Mouse (Mus musculus) hindbrain, embryonic 11.5 days (tissue): ENCODE measurements around the gene Odf2. TPM values are rescaled to one million over a fixed set of nuclear protein-coding genes. Genes with fewer than 3 reads are reported as not detected.

Experiments used
- ATAC-seq: fragments of 200-750 bp; cut with Nextera tagmentation; 2 replicates; pipeline ENCODE4 v1.8.0; 2017; ENCODE audit warnings: mild to moderate bottlenecking, moderate TSS enrichment, moderate library complexity; ENCODE audit not compliant: low FRiP score
- DNase-seq: peaks from one replicate; pipeline ENCODE4 v3.0.0-alpha.2; 2015; ENCODE audit warnings: low spot score
- H3K27ac ChIP-seq: fragments of 300-500 bp; sonication (generic); 2 replicates; pipeline ENCODE4 v1.5.1; 2014; ENCODE audit warnings: mild to moderate bottlenecking, low read depth, low read length
- H3K27me3 ChIP-seq: fragments of 300-500 bp; sonication (generic); 2 replicates; pipeline ENCODE4 v1.6.1; 2014; ENCODE audit warnings: mild to moderate bottlenecking, low read length, moderate library complexity, mixed read lengths; ENCODE audit not compliant: control insufficient read depth, insufficient read depth
- H3K36me3 ChIP-seq: fragments of 300-500 bp; sonication (generic); 2 replicates; pipeline ENCODE4 v1.6.1; 2014; ENCODE audit warnings: mild to moderate bottlenecking, low read length, moderate library complexity, mixed read lengths; ENCODE audit not compliant: control insufficient read depth, insufficient read depth
- H3K4me1 ChIP-seq: fragments of 300-500 bp; sonication (generic); replicated peaks from 2 replicates; pipeline ENCODE4 v1.6.1; 2014; ENCODE audit warnings: low read length, mixed read lengths; ENCODE audit not compliant: control insufficient read depth, insufficient read depth
- H3K4me2 ChIP-seq: fragments of 300-500 bp; sonication (generic); replicated peaks from 2 replicates; pipeline ENCODE4 v1.6.1; 2014; ENCODE audit warnings: mild to moderate bottlenecking, low read depth, low read length
- H3K4me3 ChIP-seq: fragments of 300-500 bp; sonication (generic); 2 replicates; pipeline ENCODE4 v1.5.1; 2014; ENCODE audit warnings: low read depth, low read length
- H3K9ac ChIP-seq: fragments of 300-500 bp; sonication (generic); 2 replicates; pipeline ENCODE4 v1.6.1; 2014; ENCODE audit warnings: low read depth, low read length
- H3K9me3 ChIP-seq: fragments of 300-500 bp; sonication (generic); 2 replicates; pipeline ENCODE4 v1.6.1; 2016; ENCODE audit warnings: low read length; ENCODE audit not compliant: control insufficient read depth
- WGBS: fragments of 180-500 bp; shearing (Covaris S2); extraction: QIAGEN DNeasy Blood & Tissue Kit; methylation state at CpG from one replicate; pipeline ENCODE4 v1.1.7; 2014; 5-methylcytosine and 5-hydroxymethylcytosine counted together
- polyA plus RNA-seq: library from polyadenylated mRNA; unstranded; fragments of >200 nt; fragmentation: Nextera tagmentation; extraction: Ambion mirVana; gene quantifications from 2 replicates; pipeline ENCODE4 v1.2.1, GENCODE M21; 2014

Gene Odf2
- polyA plus RNA-seq = 83.2 and 89.0 TPM in 2 replicates

DNA sequence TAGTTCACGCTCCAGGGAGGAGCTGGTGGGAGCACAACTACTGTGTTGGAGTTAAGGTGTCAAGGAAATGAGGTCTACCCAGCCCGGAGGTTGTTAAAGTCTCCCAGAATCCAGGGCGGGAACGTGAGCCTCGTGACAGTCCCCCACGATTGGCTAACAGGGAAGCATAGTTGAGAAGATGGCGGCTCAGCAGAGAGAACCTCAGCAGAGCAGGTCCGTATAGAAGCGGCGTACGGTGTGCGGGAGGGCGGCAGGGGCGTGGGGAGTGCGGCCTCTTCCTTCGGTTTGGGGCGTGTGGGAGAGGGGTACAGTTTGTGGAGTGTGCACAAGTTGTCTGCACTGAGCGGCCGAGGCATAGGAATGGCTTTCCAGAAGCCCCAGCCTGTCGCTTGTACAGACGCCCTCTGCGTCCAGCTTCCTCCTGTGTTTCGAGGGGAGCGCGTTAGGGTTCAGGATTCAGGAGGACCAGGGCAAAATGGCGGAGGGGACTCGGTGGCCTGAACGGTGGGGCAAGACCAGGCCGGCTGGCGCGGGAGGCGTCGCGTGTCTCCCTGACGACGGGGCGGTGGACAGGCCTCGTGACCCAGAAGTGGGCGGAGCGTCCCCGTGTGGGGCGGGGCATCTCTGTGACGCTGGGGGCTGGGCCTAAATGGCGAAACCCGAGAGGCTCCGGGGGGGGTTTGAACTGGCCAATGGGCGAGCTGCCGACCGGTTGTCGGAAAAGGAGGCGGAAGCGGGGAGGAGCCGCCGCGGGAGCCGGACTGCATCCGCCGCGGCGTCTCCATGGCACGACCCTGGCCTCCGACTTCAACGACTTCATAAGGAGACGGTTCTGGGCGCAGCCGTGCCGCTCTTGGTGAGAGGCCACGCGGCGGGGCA lies at the start of gene Odf2:
TSS of gene Odf2 (plus strand) at position 156 of the 879 bp plus-strand sequence.
- Histone ChIP-seq H3K27me3 (no peaks in the 10 kb centered on the region), H3K4me1 (peaks cover 3% of the 10 kb centered on the region; the same call in 1 of the 2 replicates), H3K36me3 (peaks cover 13% of the 10 kb centered on the region), H3K4me2 (peak within 1 kb of the TSS; percentile 92), H3K9me3 (no peaks in the 10 kb centered on the region), H3K9ac (peak within 1 kb of the TSS; percentile 95), H3K27ac (peak within 1 kb of the TSS; percentile 91), H3K4me3 (peak within 1 kb of the TSS; percentile 79)
- under 1% methylated on average over 64 of the region's 70 CpGs for WGBS
- ATAC-seq = peak; percentile 91
- DNase-seq = peak; percentile 100

DNA sequence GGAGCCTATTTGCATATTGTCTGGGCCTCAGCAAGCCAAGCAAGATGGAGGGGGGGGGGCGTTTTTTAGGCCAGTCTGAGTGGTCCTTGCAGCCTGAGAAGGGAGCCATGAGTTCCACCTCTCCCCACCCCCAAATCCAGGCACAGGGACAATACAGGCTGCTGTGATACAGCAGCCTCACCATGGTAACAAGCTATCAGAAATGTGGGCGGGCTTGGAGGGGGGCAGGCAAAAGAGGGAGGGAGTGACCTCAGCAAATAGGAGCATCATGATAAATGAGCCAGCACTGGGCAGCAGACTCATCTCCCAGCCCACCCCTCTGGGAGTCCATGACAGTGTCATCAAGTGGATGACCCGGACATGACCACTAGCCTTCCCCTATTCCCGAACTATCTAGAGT lies 49.6 kb upstream of the Odf2 start:
- 22% methylated on average over 4 of the region's 4 CpGs for WGBS
- peak; percentile 80 for ATAC-seq
- H3K4me2 ChIP-seq = no peak overlapping the region
- DNase-seq = peak; percentile 87
- H3K9me3 ChIP-seq = no peaks in the 10 kb centered on the region
- peaks cover 36% of the 10 kb centered on the region for H3K4me1 ChIP-seq
- H3K27me3 ChIP-seq = no peaks in the 10 kb centered on the region
- peak overlapping the region; percentile 96 for H3K27ac ChIP-seq
- H3K36me3 ChIP-seq = no peaks in the 10 kb centered on the region
- H3K4me3 ChIP-seq = no peak overlapping the region
- no peak overlapping the region for H3K9ac ChIP-seq

DNA sequence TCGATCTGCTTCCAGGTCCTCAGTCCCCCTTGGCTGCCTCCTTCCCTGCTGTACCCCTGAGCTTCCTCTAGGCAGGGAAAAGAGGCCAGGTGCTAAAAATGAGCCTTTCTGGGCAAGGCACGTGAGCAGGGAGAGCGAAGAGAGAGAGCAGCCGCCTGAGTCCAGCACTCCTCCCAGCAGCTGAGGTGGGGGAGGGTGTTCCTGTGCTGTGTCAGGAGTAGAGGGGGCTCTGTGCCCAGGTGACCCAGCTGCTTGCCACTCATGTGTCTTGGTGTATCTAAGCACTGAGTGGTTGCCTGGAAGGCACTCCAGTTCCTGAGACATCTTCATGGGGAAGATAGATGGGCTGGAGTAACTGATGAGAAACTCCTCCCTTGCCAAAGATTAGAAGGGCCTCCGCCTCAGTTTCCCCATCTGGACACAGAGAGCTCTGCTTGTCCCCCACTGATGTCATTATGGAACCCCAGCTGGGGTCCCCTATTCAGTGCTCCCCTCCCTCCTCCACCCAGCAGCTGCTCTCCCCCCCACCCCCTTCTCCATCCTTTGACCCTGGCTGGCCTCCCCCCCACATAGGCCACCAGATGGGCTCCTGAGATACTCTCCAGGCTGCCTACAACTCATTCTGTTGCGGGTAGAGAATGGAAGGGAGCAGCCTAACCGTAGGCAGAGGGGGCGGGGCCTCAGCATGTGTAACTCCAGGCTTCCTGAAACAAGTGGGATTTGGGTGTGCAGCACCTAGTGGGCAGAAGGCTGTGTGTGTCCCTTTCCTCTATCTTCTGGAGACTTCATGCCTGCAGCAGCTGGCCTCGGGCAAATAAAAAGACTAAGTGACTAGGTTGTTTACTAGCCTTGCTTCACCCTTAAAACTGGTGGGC lies 45.6 kb upstream of the Odf2 start:
- DNase-seq = peak; percentile 78
- Histone ChIP-seq H3K9me3 (no peaks in the 10 kb centered on the region), H3K4me3 (peak overlapping the region; percentile 95), H3K9ac (peak overlapping the region; percentile 100), H3K4me1 (peaks cover 48% of the 10 kb centered on the region), H3K27me3 (peaks cover 2% of the 10 kb centered on the region; the same call in 1 of the 2 replicates), H3K36me3 (no peaks in the 10 kb centered on the region), H3K27ac (peak overlapping the region; percentile 100), H3K4me2 (peak overlapping the region; percentile 80)
- WGBS = 30% methylated on average over 9 of the region's 9 CpGs
- peak; percentile 53 for ATAC-seq

DNA sequence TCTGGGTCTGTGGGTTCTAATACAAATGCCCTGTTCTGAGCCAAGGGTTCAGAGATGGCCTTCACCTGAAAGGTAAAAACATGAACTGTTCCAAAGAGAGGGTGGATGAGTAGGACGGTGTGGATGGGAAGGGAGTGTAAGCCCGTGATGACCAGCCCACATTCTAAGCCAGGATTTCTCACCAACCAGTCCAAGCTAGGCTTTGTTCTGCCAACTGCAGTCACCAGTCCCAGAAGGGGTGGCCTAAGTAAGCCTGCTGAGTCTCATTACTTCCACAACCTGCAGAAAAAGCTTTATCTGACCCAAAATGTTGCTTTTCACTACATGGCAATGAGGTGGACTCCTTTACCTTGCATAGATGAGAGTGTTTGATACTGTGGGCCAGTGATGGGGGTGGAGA lies 44.9 kb upstream of the Odf2 start:
- Histone ChIP-seq H3K27me3 (peaks cover 2% of the 10 kb centered on the region; the same call in 1 of the 2 replicates), H3K36me3 (no peaks in the 10 kb centered on the region)
- ATAC-seq = no peak

DNA sequence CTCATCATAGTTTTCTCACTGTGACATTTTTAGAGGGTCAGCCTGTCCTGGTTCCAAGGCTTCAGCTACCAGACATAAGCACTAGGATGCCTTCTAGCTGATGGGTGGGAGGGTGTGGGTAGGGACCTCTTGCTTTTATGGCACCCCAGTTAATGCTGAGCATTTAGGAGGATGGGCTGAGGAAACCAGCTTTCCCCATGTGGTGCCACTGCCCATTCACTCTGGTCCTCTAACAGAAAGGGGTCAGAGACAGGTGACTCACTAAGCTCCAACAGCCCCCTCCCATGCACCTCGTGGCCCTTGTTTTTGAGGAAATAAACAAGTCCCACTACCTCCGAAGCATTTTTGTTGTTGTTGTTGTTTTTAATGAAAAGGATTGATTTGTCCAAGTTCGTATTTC lies 44.4 kb upstream of the Odf2 start:
- Histone ChIP-seq H3K4me2 (peak overlapping the region; percentile 80), H3K4me1 (peaks cover 48% of the 10 kb centered on the region), H3K36me3 (no peaks in the 10 kb centered on the region), H3K27ac (peak overlapping the region; percentile 100), H3K9me3 (no peaks in the 10 kb centered on the region), H3K9ac (peak overlapping the region; percentile 100), H3K4me3 (peak overlapping the region; percentile 95), H3K27me3 (peaks cover 2% of the 10 kb centered on the region; the same call in 1 of the 2 replicates)
- WGBS = 12% methylated on average over 3 of the region's 3 CpGs
- no peak for DNase-seq
- ATAC-seq = no peak

More for the DNA sequence above, 44.9 kb upstream of the Odf2 start:
- Histone ChIP-seq H3K9me3 (no peaks in the 10 kb centered on the region), H3K27ac (peak overlapping the region; percentile 100), H3K9ac (peak overlapping the region; percentile 100), H3K4me1 (peaks cover 45% of the 10 kb centered on the region), H3K4me3 (peak overlapping the region; percentile 95), H3K4me2 (peak overlapping the region; percentile 80)
- 25% methylated on average over 2 of the region's 2 CpGs for WGBS
- no peak for DNase-seq

DNA sequence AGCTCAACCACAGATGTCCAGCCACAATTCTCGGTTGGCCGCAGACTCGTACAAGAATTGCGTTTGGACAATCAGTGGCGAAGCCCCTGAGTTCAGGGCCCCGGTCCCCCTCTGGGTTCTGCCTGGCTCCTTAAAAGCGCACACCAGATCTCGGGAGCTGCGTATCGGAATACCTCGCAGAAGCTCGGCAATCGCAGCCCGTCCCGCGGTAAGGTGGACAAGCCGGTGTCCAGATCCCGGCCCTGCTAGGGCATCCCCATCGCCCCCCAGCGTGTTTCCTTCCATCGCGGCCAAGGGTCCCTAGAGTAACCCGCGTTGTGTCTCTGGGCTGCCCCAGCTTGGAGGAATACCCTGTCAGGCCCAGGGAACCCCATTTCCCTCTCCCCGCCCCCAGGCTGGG lies 43.4 kb upstream of the Odf2 start:
- Histone ChIP-seq H3K27me3 (peaks cover 2% of the 10 kb centered on the region; the same call in 1 of the 2 replicates), H3K4me3 (peak overlapping the region; percentile 95), H3K9me3 (no peaks in the 10 kb centered on the region), H3K4me1 (peaks cover 45% of the 10 kb centered on the region), H3K36me3 (no peaks in the 10 kb centered on the region), H3K27ac (peak overlapping the region; percentile 100), H3K4me2 (peak overlapping the region; percentile 80), H3K9ac (peak overlapping the region; percentile 100)
- DNase-seq (peak; percentile 66), ATAC-seq (0 out of 2 replicates have a peak, but pooled peaks have one; percentile 1)
- WGBS = 3% methylated on average over 25 of the region's 25 CpGs

DNA sequence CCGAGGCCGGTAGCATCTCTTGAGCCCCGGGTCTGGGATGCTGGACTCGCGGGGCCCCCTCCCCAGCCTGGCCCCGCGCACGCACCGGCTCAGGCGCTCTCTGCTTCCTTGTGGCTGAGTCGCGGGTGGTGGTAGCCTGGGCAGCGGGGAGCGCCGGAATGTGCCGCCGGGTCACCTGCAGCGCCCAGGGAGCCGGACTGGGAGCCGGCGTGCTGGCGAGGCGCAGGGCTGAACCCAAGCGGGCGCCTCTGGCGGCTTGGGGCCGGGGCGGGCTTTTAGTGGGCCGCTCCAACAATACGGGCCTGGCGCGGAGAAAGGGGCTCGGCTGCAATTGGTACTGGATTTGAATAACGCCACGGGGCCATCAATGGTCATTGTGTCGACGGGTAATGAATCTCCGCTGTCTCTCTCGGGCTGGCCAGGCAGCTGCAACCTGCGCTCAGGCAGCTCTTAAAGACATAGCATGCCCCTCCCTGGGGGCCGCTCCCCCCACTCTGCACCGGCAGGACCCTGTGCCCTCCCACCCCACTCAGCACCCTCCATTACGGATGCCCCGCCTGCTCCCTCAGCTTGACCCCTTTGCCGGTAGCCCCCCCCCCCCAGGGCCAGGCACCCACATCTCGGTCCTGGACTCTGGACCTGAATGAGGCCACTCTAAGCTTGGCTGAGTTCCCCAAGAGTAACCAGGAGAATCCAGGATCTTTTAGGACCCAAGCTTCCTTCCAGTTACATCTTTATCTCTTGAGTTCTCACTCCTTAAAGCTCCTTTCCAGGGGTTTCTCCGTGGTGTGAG lies 42.8 kb upstream of the Odf2 start:
- Histone ChIP-seq H3K4me1 (peaks cover 39% of the 10 kb centered on the region), H3K27ac (peak overlapping the region; percentile 100), H3K4me3 (peak overlapping the region; percentile 95), H3K36me3 (no peaks in the 10 kb centered on the region), H3K9ac (peak overlapping the region; percentile 100), H3K9me3 (no peaks in the 10 kb centered on the region), H3K4me2 (peak overlapping the region; percentile 80), H3K27me3 (peaks cover 2% of the 10 kb centered on the region; the same call in 1 of the 2 replicates)
- ATAC-seq = peak; percentile 71
- DNase-seq = peak; percentile 88
- WGBS = 2% methylated on average over 38 of the region's 47 CpGs

DNA sequence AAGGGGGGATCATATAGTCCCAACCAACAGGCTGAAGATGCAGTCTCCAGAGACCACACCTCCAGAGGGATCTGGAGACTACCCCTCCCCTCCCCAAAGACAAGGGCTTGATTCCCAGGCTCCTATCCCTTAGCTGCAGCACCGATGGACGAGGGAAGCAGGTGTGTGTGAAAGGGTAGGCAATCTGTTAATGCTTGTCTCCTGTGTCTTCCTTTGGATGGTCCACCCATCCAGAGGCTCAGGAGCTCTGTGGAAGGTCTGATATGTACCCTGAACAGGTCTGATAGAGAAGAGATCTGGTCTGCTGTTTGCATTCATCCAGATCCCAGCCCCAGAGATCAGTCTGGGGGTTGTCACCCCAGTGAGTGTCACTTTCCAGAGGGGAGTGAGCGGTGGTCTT lies 42.1 kb upstream of the Odf2 start:
- Histone ChIP-seq H3K36me3 (no peaks in the 10 kb centered on the region), H3K9ac (peak overlapping the region; percentile 100), H3K4me3 (peak overlapping the region; percentile 95), H3K4me2 (peak overlapping the region; percentile 80), H3K9me3 (no peaks in the 10 kb centered on the region), H3K4me1 (peaks cover 36% of the 10 kb centered on the region), H3K27me3 (peaks cover 2% of the 10 kb centered on the region; the same call in 1 of the 2 replicates), H3K27ac (peak overlapping the region; percentile 100)
- 20% methylated on average over 3 of the region's 3 CpGs for WGBS
- ATAC-seq (no peak), DNase-seq (no peak)
